Mouse (Mus musculus) lung, postnatal 0 days (tissue): ENCODE measurements around the gene Ino80d.

Experiments used
- CTCF ChIP-seq: IDR thresholded peaks from 2 replicates; pipeline ENCODE4 v1.5.1; 2016; ENCODE audit warnings: antibody characterized with exemption, mild to moderate bottlenecking
- EP300 ChIP-seq: IDR thresholded peaks from 2 replicates; pipeline ENCODE4 v1.6.1; 2016; ENCODE audit warnings: antibody characterized with exemption, mild to moderate bottlenecking, control low read depth

DNA sequence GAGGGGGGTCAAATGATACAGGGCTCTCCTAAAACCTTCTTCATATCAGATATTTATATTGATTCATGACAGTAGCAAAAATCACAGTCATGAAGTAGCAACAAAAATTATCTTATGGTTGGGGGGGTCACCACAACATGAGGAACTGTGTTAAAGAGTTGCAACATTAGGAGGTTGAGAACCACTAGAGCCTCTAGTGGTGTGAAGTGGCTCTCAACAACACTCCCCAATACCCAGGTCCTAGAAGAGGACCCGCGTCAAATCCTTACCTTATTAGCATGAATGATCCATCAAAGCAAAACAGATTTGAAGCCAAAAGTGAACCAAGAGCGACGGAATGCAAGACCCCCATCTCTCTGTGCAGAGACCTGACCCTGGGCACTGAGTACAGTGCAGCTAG lies 161.4 kb downstream of the Ino80d start:
- TF ChIP-seq CTCF, result no peak; the same call in 1 of the 2 replicates
- TF ChIP-seq EP300, result peak; percentile 29; the same call in 1 of the 2 replicates
